Mouse (Mus musculus) spleen, postnatal 14 days (tissue): ENCODE measurements around the gene Dpep3.

Experiments used
- DNase-seq, 2 experiments: peaks; one replicate each; pipeline ENCODE4 v3.0.0; 2021 to 2022; ENCODE audit warnings: low spot score in 2 of 2

Gene Dpep3

DNA sequence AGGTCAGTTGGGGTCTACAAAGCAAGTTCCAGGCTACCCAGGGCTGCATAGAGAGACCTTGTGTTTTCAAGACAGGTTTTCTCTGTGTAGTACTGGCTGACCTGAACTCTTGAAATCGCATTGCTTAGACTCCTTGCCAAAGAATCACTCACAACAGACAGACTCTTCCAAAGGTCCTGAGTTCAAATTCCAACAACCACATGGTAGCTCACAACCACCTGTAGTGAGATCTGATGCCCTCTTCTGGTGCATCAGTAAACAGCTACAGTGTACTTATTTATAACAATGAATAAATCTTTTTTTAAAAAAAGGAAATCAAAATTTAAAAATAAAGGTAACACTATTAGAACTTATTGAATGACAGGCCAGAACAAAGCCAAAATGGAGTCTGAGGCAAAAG is 1.9 kb upstream of the Dpep3 start:
- DNase-seq, result no peak

DNA sequence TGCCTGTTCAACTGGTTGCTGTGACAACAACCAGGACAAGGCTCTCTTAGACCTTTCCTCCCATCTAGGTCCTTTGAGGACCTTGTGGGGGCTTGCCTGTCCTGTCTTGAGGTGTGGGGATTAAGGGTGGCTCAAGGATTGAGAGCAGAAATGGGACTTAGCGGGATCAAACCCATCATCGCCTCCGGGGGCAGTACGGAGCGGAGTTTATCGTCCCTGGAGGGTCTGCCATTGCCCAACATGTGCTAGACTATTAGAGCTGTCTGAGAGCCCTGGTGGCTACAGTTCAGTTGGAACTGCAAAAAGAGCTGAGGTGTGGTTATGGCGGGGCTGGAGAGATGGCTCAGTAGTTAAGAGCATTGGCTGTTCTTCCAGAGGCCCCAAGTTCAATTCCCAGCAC is 3.9 kb downstream of the Dpep3 start:
- no peak for DNase-seq

DNA sequence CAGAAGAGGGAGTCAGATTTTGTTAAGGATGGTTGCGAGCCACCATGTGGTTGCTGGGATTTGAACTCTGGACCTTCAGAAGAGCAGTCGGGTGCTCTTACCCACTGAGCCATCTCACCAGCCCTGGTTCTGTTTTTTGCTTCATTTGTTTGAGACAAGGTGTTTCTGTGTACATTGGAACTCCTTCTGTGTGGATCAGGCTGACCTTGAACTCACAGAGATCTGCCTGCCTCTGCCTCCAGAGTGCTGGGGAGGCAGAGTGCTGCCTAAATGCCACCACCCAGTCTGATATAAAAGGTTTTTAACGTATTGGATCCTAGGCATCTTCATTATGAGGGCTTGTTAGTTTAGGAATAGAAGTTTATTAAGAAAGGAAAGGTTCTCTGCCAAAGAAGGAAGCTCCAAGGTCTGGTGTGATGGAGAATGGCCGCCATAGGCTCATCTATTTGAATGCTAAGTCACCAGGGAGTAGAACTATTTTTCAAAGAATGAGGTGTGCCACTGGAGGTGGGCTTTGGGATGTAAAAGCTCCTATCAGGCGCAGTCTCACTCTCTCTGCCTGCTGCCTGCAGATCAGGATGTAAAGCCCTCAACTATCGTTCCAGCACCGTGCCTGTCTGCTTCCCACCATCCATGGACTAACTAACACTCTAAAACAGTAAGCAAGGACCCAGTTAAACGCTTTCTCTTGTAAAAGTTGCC is 8.1 kb downstream of the Dpep3 start:
- DNase-seq, result no peak

DNA sequence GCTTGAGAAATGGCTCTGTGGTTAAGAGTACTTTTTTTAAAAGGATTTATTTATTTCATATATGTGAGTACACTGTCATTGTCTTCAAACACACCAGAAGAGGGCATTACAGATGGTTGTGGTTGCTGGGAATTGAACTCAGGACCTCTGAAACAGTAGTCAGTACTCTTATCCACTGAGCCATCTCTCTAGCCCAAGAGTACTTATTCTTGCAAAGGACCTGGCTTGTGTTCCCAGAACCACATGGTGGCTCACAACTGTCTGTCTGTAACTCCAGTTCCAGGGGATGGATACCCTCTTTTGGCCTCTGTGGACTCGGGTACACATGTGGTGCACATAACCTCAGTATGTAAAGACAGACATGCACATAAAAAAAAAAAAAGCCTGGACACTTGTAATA is 9.9 kb downstream of the Dpep3 start:
- DNase-seq, result no peak

GRCm38 (mm10) chr8:105966692-105967311 is 12.4 kb downstream of the Dpep3 start:
- DNase-seq, result peak in 1 of 2 experiments; percentile 22

- peak; percentile 55 to 67 for DNase-seq
Measured at GRCm38 (mm10) chr8:105965905-105966341, 13.3 kb downstream of the Dpep3 start, which contains the start of gene Slc12a4. Gene Slc12a4, minus strand, starts transcription at chr8:105966097.

DNA sequence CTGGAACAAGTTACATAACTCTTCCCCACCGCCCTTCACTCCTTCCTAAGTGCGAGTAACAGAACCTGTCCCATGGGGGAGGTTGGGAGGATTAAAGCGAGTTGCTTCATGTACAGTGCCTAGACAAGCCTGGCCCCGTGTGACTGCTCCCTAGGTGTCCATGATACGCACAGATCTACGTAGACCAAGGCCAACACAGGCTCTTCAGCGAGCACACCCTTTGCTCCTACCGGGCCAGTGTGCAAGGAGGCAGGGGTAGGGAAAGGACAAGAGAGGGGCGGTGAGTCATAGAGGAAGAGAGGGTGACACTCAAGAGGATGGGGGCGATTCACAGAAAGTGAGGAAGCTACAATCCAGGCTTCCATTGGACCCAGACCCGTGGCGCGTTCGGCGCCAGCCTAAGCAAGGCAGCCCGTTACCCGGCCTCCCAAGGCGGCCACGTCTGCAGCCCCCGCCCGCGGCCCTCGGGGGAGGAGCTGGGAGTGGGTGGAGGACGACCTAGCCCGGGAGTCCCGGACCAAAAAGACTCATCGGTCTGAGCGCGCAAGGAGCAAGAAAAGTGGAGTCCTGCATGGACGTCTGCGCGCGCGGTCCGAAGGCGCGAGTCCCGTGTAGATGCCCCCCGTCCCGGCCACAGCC is 13.8 kb downstream of the Dpep3 start:
- peak; percentile 29 to 39 for DNase-seq

- no peak for DNase-seq
Measured at GRCm38 (mm10) chr8:105964506-105965265, 14.5 kb downstream of the Dpep3 start.

DNA sequence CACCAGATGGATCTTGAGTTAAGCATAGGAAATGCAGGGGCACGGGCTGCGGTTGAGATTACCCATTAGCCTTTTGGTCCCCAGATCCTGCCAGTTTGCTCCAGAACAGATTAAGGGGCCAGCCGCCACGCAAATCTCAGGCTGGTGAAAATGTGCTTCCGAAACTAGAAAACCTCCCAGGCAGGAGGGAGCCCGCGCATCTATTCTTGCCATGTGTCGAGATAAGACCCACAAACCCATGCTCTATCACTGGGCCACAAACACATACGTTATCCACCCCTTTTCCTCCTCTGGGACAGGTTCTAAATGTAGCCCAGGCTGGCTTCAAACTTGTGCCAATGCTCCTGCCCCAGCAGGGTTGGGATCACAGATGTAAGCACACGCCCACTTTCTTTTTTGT is 17.7 kb downstream of the Dpep3 start:
- DNase-seq, result no peak

DNA sequence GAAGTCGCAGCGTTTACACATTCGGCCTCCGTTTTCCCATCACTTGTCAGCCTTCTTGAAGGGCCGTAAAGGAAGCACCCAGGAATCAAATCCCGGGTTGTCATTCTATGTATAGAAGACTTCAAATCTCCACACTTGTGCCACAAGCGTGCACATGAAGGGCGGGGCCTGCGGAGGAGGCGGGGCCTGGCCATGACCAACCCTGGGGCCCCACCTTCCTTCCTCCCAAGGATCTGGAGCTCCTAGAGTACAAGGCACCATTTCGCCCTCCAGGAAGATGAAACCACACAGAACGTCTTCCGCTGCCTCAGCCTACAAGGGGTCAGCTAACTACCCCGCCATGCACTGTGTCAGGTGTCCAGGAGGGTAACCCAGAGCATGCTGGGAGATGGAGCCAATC is 18.1 kb downstream of the Dpep3 start:
- no peak for DNase-seq

GRCm38 (mm10) chr8:105959350-105959749 is 19.9 kb downstream of the Dpep3 start:
- DNase-seq, result no peak

DNA sequence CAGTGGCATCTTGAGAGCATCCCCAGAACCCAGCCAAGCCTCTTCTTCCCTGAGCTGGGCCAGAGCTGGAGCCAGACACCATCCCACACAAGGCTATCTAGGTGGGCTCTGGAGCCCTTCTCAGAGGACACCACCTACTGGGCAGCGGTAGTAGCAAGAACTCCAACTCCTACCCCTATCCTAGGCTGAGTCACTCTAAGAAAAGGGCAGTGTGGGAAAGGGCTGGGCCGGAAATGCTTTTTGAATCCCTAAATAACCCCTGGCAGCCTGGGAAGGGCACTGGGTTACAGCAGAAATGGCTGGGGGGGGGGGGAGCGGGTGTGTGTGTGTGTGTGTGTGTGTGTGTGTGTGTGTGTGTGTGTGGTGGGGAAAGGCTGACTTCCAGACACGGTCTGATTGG is 21.4 kb downstream of the Dpep3 start:
- DNase-seq, result no peak

DNA sequence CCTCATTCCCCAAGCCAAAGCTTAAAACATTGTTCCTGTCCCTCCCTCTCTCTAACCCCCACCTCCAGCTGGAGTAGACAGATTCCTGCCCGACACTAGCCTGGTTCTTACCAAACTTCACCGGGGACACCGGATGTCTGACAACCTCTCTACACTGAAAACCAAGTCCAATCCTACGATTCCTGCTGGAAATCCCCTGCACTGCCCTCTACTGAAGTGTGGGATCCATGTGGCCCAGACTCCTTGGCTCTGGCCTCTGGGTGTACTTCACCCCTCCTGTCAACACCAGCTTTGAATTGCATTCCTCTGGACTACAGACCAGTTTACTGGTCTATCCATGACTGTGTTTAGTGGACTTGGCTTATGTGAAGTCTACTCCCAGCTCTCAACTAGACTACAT is 22.7 kb downstream of the Dpep3 start:
- DNase-seq, result no peak

DNA sequence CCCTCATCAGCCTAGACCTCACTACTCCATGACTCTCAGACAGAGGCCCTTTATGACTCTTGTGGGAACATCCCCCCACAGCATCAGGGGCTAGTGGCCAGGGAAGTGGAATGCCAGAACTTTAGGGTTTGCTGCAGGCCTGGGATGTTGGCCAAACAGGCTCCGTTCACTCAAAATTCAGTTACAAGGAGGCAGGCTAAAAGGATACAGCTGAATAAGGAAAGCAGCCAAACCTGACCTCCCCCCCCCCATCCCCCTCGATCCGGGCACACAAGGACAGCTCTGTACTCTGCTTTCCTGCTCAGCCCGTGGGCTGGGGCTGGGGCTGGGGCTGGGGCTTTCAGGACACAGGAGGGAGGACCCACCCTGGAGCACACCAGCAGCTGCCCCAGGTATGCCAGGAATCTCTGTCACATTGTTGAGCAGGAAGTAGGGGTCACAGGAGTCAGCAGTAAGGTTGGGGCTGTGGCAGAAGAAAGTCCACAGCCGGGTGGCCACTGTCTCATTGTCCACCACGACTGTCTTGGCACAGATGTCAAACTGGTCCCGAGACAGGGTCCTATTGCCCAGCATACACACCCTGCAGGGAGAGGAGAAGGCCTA is 28.1 kb downstream of the Dpep3 start:
- no peak for DNase-seq

DNA sequence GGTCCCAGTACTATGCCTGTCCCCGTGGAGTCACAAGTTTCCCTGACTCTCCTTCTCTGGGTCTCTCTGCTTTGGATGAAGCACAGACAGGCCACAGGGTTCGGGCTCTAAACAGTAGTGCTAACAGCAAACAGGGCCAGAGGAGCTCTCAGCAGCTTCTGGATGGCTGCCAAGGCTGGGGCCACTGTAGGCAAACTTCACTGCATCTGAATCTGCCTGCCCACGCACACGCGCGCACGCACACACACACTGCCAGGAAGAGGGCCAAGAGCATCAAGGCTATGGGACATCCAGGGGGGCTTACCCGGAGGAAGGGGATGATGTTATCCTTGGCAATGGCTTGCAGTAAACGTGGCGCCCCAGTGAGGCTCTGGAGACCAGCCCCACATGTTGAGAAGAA is 29.9 kb downstream of the Dpep3 start:
- no peak for DNase-seq

- no peak for DNase-seq
Measured at GRCm38 (mm10) chr8:105943321-105943739, 35.9 kb downstream of the Dpep3 start, which contains the start of gene Lcat. Gene Lcat, minus strand, starts transcription at chr8:105943382.

DNA sequence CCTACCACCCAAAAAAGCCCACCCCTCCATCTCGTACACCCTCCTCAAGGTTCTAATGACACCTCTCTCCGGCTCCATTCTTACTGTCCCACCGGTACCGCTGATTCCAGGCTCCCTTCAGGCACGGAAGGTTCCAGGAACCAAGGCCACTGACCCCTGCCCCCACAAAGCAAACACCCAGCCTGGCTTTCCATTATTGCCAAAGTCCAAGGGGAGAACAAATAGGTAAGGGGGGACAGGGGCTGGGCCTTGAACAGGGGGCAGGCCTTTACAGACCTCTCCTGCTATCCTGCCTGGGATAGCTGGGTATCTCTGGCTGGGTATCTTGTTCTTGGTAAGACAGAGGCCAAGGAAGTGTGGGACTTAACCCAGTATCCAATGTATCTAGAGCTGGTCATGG is 36.7 kb downstream of the Dpep3 start:
- no peak for DNase-seq

- DNase-seq, result no peak
Measured at GRCm38 (mm10) chr8:105942026-105942425, 37.2 kb downstream of the Dpep3 start.

- no peak for DNase-seq
Measured at GRCm38 (mm10) chr8:105938306-105938669, 40.9 kb downstream of the Dpep3 start, which contains the start of gene Psmb10. Gene Psmb10, minus strand, starts transcription at chr8:105938444.

DNA sequence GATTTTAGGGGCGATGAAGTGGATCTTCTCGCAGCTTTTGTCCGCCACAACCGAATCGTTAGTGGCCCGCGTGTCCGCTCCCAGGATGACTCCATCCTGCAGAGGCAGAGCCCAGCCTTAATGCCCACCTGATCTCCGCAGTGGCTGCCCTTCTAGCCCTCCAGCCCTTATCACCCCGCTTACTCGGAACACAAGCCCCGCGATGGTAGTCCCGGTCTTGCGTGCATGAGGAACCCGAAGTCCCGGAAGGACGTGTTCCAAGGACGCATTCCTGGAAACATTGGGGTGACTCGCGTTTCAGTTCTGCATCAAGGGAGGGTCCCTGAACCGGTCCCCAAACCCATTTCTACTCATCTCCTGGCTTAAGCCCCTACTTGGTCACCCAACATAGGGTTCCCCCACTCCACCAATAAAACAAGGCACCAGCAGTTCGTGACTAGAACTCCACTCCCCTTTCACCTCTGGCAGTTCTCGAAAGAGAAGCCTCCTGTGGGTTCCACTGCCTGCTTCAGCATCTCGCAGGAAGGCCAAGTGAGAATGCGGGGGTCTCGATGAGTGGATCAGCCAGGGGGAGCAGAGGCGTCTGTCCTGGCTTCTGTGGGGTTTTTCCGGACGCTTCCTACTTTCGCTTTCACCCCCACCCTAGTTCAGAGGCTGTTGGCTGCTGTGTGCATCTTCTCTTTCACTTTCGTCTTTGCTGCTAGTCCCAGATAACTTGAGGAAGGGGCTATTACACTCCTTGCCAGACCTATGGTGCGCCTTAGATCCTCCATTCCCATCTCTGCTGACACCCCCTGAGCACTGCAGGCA is 41.5 kb downstream of the Dpep3 start:
- DNase-seq, result peak in 1 of 2 experiments; percentile 31
